Mouse (Mus musculus) forebrain, embryonic 12.5 days (tissue): ENCODE data around the gene Rnls. TPM values are rescaled to one million over a fixed set of nuclear protein-coding genes. Genes with fewer than 3 reads are reported as not detected.

Source experiments
- ATAC-seq: fragments of 200-750 bp; cut with Nextera tagmentation; 2 replicates; pipeline ENCODE4 v1.8.0; 2017; ENCODE audit warnings: moderate TSS enrichment; ENCODE audit not compliant: low FRiP score
- H3K27ac ChIP-seq: fragments of 300-500 bp; sonication (generic); 2 replicates; pipeline ENCODE4 v1.5.1; 2016; ENCODE audit warnings: mild to moderate bottlenecking
- H3K27me3 ChIP-seq: fragments of 300-500 bp; sonication (generic); 2 replicates; pipeline ENCODE4 v1.6.1; 2016; ENCODE audit warnings: mild to moderate bottlenecking
- H3K36me3 ChIP-seq: fragments of 300-500 bp; sonication (generic); replicated peaks from 2 replicates; pipeline ENCODE4 v1.6.1; 2016; ENCODE audit warnings: mild to moderate bottlenecking
- H3K4me1 ChIP-seq: fragments of 300-500 bp; sonication (generic); 2 replicates; pipeline ENCODE4 v1.6.1; 2016
- H3K4me2 ChIP-seq: fragments of 300-500 bp; sonication (generic); 2 replicates; pipeline ENCODE4 v1.6.1; 2016; ENCODE audit warnings: mild to moderate bottlenecking, moderate library complexity
- H3K4me3 ChIP-seq: fragments of 300-500 bp; sonication (generic); replicated peaks from 2 replicates; pipeline ENCODE4 v1.5.1; 2016; ENCODE audit warnings: mild to moderate bottlenecking
- H3K9ac ChIP-seq: fragments of 300-500 bp; sonication (generic); 2 replicates; pipeline ENCODE4 v1.6.1; 2016; ENCODE audit warnings: mild to moderate bottlenecking
- H3K9me3 ChIP-seq: fragments of 300-500 bp; sonication (generic); 2 replicates; pipeline ENCODE4 v1.6.1; 2016
- WGBS: fragments of 180-500 bp; shearing (Covaris S2); methylation state at CpG from one replicate; pipeline ENCODE4 v1.1.7; 2016; 5-methylcytosine and 5-hydroxymethylcytosine counted together
- polyA plus RNA-seq: library from polyadenylated mRNA; unstranded; fragments of >200 nt; fragmentation: Nextera tagmentation; extraction: Ambion mirVana; gene quantifications from 2 replicates; pipeline ENCODE4 v1.2.1, GENCODE M21; 2016

The Rnls gene
- polyA plus RNA-seq, 1 experiment from 2014 or later: 6.2 TPM

DNA sequence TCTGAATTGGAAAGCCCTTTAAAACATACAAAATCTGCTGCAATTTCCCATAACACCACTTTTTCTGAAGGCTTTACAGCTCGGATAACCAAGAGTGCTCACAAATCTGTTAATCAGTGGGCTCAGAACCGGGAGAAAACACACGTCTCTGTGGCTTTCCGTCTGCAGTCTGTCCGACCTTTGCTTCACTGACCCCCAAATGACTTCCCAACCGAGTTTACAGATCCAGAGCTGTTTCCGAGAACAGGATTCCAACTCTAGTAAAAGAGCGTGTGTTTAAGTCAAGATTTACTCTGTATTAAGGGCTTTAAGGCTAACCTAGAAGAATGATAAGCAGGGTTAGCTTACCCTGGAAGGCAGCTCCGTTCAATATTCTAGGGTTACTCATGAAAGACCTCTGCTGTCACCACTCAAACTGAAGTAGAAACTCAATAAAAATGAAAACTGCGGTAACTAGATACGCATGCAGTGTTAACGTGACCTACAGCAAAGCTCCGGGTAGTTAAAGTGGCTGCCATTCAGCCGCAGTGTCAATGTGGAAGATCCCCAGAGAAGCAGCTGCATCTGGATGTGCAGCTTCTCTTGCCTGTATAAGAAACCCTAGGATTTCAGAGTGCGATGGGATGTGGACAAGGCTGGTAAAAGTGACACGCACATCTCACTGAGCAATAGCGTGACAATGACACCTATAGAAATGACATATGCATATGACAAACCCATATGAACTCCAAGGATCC lies 224.4 kb downstream of the Rnls start:
- H3K9me3 ChIP-seq: no peaks in the 10 kb centered on the region
- 82% methylated on average over 17 of the region's 17 CpGs for WGBS
- H3K4me2 ChIP-seq: no peak overlapping the region
- no peaks in the 10 kb centered on the region for H3K36me3 ChIP-seq
- H3K4me1 ChIP-seq: no peaks in the 10 kb centered on the region
- H3K27me3 ChIP-seq: no peaks in the 10 kb centered on the region
- H3K27ac ChIP-seq: no peak overlapping the region
- H3K4me3 ChIP-seq: no peak overlapping the region
- no peak for ATAC-seq
- H3K9ac ChIP-seq: no peak overlapping the region

DNA sequence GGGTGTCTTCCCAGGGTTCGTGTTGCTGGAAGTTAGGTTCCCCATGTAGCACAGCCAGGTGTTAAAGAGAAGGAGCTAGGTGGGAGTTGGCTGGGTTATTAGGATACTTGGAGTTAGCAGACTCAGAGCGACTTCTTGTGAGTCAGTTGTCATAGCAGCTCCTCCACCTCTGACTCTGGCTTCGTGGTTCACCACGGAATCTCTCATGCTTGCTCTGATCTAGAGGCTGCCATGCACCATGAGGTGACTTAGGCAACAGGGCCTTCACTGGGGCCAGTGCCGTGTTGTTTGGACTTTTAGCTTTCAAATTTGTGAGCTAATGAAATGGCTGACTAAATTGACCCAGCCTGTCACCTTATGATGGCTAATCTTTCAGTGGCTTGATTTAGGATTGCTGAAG lies 227.3 kb downstream of the Rnls start:
- no peak overlapping the region for H3K4me2 ChIP-seq
- no peak overlapping the region for H3K9ac ChIP-seq
- H3K4me1 ChIP-seq: no peaks in the 10 kb centered on the region
- H3K27me3 ChIP-seq: no peaks in the 10 kb centered on the region
- H3K36me3 ChIP-seq: no peaks in the 10 kb centered on the region
- no peak overlapping the region for H3K4me3 ChIP-seq
- H3K27ac ChIP-seq: no peak overlapping the region
- no peak for ATAC-seq
- H3K9me3 ChIP-seq: no peaks in the 10 kb centered on the region
- 90% methylated on average over 5 of the region's 5 CpGs for WGBS

DNA sequence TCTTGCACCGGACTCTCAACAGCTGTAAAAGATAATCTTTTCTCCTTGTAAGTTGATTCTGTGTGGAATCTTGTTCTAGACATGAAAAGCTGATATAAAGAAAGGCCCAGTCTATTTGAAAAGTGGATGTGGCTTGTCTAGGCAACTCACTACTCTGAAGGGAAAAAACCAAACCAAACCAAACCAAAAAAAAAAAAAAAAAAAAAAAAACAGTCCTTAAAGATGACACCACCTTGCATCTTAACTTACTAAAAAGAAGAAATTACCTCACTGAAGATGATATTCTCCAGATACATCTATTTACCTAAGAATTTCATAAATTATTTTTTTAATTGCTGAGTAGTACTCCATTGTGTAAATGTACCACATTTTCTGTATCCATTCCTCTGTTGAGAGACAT lies 230.2 kb downstream of the Rnls start:
- no peaks in the 10 kb centered on the region for H3K27me3 ChIP-seq
- ATAC-seq: no peak
- WGBS: 85% methylated on average over 1 of the region's 1 CpGs

DNA sequence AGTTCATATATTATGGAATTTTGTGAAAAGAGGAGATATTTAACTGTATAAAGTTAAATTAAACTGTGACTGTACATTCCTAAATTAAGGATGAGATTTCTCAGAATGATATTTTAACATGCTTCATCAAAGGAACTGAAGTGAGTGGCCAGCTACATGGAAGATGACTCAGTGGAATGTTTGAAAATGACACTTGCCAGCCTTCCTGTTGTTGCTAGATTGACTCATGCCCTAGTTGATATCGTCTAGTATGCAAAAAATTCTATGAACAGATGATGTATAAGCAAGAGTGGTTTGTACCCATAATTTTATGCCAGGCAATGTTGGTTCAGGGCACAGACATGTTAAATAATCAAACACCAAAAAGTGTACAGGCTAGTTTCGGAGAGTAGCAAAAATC lies 232.2 kb downstream of the Rnls start:
- H3K36me3 ChIP-seq: no peaks in the 10 kb centered on the region
- no peak overlapping the region for H3K4me2 ChIP-seq
- no peak overlapping the region for H3K27ac ChIP-seq
- H3K27me3 ChIP-seq: no peaks in the 10 kb centered on the region
- no peak overlapping the region for H3K9ac ChIP-seq
- no peak for ATAC-seq
- H3K4me1 ChIP-seq: no peaks in the 10 kb centered on the region
- no peaks in the 10 kb centered on the region for H3K9me3 ChIP-seq
- 92% methylated on average over 2 of the region's 2 CpGs for WGBS
- H3K4me3 ChIP-seq: no peak overlapping the region

More for the DNA sequence above, 230.2 kb downstream of the Rnls start:
- no peaks in the 10 kb centered on the region for H3K9me3 ChIP-seq
- H3K36me3 ChIP-seq: no peaks in the 10 kb centered on the region
- H3K4me3 ChIP-seq: no peak overlapping the region
- no peak overlapping the region for H3K27ac ChIP-seq
- H3K4me2 ChIP-seq: no peak overlapping the region
- no peak overlapping the region for H3K9ac ChIP-seq
- H3K4me1 ChIP-seq: no peaks in the 10 kb centered on the region

DNA sequence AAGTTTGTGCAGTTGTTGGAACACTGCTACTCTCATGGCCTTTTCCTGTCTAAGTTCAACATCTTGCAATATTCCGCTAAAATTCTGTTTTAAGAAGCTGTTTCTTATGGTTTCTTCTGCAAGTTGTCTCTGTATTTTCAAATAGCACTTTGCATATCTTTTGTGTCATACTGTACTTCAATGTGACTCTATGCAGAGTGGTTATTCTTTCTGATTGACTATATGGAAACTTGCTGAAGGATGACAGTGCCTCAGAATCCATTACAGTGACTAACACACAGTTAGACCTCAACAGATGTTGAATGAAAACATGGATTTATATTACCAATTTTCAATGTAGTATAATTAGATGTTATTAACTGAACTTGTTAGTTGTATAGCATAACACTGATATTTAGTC lies 232.9 kb downstream of the Rnls start:
- no peak for ATAC-seq
- 98% methylated on average over 1 of the region's 1 CpGs for WGBS
- H3K27ac ChIP-seq: no peak overlapping the region

DNA sequence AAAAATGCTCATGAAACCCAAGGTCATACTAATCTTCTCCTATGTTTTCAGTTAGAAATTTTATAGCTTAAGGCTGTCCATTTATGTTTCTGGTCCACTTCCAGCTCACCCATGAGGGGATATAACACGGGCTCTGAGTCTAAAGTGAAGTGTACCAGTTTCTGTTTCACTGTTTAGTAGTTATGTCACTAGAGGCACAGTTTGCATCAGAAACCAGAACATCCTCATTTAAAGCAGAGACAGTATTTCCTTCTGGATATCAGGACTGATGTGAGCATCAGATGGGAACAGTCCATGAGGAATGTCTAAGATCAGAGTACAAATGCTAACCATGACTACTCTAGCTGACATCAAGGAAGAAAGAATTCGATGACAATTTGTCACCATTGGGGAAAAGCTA lies 233.9 kb downstream of the Rnls start:
- WGBS: 86% methylated on average over 2 of the region's 2 CpGs

More for the DNA sequence above, 232.9 kb downstream of the Rnls start:
- Histone ChIP-seq H3K9ac (no peak overlapping the region), H3K4me1 (no peaks in the 10 kb centered on the region), H3K4me3 (no peak overlapping the region), H3K4me2 (no peak overlapping the region), H3K27me3 (no peaks in the 10 kb centered on the region), H3K36me3 (no peaks in the 10 kb centered on the region), H3K9me3 (no peaks in the 10 kb centered on the region)

DNA sequence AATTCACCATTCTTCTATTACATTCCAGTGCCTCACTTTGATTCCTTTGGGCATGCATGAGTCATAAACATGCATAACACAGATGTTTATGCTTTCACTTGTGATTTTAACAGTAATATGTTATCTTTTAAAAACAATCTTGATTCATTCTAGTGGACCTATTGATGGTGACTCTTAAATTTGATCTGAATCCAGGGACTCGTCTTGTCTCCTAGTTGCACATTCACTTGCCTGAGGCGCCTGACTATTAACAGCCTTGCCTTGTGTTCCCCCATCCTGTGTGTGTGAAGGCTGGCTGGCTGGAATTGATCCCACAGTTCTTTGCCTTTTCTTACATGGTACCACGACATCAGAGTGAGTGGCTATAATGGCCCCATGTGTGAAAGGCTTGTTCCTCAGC lies 243.7 kb downstream of the Rnls start:
- Histone ChIP-seq H3K4me2 (no peak overlapping the region), H3K9me3 (no peaks in the 10 kb centered on the region), H3K4me1 (no peaks in the 10 kb centered on the region), H3K9ac (no peak overlapping the region), H3K27me3 (no peaks in the 10 kb centered on the region), H3K27ac (no peak overlapping the region), H3K4me3 (no peak overlapping the region), H3K36me3 (no peaks in the 10 kb centered on the region)
- WGBS: 84% methylated on average over 3 of the region's 3 CpGs
- ATAC-seq: no peak

More for the DNA sequence above, 233.9 kb downstream of the Rnls start:
- no peaks in the 10 kb centered on the region for H3K27me3 ChIP-seq
- H3K4me3 ChIP-seq: no peak overlapping the region
- no peak overlapping the region for H3K27ac ChIP-seq
- no peaks in the 10 kb centered on the region for H3K36me3 ChIP-seq
- H3K9me3 ChIP-seq: no peaks in the 10 kb centered on the region
- H3K4me2 ChIP-seq: no peak overlapping the region
- no peaks in the 10 kb centered on the region for H3K4me1 ChIP-seq
- ATAC-seq: no peak
- no peak overlapping the region for H3K9ac ChIP-seq

DNA sequence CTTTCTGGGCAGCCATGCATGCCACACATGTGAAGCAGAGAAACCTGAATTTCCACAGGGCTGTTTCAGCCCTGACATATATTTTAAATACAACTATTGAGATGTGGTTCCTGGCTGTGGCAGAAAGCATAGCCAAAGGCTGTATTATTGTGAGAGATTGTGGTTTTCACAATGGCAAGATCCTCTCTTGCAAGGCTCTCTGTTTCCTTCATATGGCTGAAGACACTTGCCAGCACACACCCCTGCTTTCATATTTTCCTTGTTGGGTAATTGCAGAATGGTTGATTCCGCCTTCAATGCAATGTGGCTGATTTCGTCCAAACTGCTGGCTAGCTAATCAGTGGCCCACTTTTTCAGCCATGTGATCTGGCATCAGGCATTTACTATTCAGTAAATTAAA lies 248.9 kb downstream of the Rnls start:
- no peak overlapping the region for H3K4me2 ChIP-seq
- WGBS: 86% methylated on average over 2 of the region's 2 CpGs
- no peak overlapping the region for H3K4me3 ChIP-seq
- no peaks in the 10 kb centered on the region for H3K36me3 ChIP-seq
- no peaks in the 10 kb centered on the region for H3K9me3 ChIP-seq
- no peak for ATAC-seq
- no peaks in the 10 kb centered on the region for H3K4me1 ChIP-seq
- no peak overlapping the region for H3K27ac ChIP-seq
- H3K9ac ChIP-seq: no peak overlapping the region
- no peaks in the 10 kb centered on the region for H3K27me3 ChIP-seq

DNA sequence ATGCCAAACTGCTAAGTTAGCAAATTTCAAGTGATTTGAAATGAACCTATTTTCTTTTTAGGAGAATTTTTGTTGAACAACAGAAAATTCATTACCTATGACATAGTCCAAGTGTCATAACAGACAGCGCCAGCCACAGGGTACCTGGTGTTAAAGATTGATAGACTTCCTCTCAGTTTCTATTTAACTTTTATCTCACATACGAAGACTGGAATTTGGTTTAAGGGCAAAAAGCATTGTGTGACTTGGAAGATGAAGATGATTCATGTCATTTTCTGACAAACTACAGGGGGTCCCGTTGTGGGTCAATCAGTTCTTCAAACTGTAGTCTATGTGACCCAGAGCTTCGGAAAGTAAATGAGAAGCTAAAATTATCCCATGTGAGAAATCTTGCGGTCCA lies 254.8 kb downstream of the Rnls start:
- Histone ChIP-seq H3K4me1 (no peaks in the 10 kb centered on the region), H3K27me3 (no peaks in the 10 kb centered on the region), H3K9ac (no peak overlapping the region), H3K4me2 (no peak overlapping the region), H3K9me3 (no peaks in the 10 kb centered on the region), H3K4me3 (no peak overlapping the region), H3K36me3 (no peaks in the 10 kb centered on the region), H3K27ac (no peak overlapping the region)
- no peak for ATAC-seq
- 92% methylated on average over 5 of the region's 5 CpGs for WGBS

DNA sequence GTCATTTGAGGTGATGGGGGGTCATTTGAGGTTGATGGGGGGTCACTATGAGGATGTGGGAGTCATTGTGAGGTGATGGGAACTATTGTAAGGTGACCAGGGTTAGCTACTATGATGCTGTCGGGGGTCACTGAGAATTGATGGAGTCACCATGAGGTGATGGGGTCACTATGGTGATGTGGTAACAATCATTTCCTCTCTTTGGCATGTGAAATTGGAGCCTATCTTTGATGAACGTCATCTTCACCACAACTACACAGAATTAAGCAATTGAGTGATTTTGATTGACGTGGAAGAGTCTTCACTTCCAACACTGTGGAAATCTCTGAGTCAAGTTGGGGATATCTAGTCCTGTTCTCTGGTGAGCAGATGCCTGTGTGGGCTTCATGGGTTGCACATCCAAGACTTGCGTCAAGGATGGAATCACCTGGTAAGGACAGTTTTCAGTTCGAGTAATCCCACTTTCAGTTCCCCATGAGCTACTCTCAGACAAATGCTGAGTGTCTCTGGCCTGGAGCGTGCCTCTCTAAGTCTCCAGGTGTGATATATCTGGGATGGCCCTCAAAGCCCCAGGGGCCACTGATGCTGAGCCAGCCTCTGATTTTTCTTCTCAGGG lies 269.4 kb downstream of the Rnls start:
- H3K9ac ChIP-seq: no peak overlapping the region
- H3K4me3 ChIP-seq: no peak overlapping the region
- no peak overlapping the region for H3K27ac ChIP-seq
- ATAC-seq: no peak
- WGBS: 90% methylated on average over 6 of the region's 6 CpGs
- H3K4me2 ChIP-seq: no peak overlapping the region
- H3K27me3 ChIP-seq: no peaks in the 10 kb centered on the region
- no peaks in the 10 kb centered on the region for H3K9me3 ChIP-seq
- no peaks in the 10 kb centered on the region for H3K4me1 ChIP-seq
- H3K36me3 ChIP-seq: no peaks in the 10 kb centered on the region

DNA sequence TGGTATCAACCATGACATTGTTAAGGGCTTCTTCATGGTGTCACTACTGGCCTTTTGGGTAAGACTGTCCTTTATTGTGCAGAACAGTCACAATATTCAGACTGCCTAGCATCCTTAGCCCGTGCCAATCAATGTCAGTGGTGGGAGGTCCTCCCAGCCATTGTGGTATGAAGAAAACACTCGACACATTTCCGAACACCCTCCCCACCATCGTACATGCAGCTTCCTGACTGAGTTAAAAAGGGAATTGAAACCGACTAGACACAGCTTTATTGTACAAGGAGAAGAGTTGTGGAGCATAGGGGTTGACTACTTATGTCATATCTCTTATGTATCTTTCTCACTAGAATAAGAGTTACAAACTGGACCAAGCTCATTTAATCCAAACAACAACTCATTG lies 272.1 kb downstream of the Rnls start:
- Histone ChIP-seq H3K9ac (no peak overlapping the region), H3K27me3 (no peaks in the 10 kb centered on the region), H3K4me2 (no peak overlapping the region), H3K36me3 (no peaks in the 10 kb centered on the region), H3K9me3 (no peaks in the 10 kb centered on the region), H3K27ac (no peak overlapping the region), H3K4me1 (no peaks in the 10 kb centered on the region), H3K4me3 (no peak overlapping the region)
- ATAC-seq: no peak
- 83% methylated on average over 5 of the region's 5 CpGs for WGBS

DNA sequence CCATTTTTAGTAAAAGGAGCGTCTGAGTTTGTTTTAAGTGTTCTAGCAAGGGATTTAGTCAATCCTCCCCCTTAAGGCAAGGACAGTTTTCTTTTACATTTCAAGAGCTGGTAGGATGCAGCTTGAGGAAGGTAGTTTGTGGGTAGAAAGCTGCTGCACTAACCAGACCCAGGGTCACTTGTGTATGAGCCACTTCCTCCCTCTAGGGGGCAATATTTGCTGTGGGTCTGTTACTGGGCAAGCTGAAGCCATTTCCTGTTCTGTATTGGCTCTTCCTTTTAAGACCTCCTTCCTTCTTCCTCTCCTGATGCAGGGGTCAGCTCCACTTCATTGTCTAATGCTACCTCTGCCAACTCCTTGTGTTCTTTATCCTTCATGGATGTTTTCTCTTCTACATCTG lies 273.2 kb downstream of the Rnls start:
- Histone ChIP-seq H3K9me3 (no peaks in the 10 kb centered on the region), H3K9ac (no peak overlapping the region), H3K36me3 (no peaks in the 10 kb centered on the region), H3K27ac (no peak overlapping the region), H3K4me1 (no peaks in the 10 kb centered on the region), H3K4me3 (no peak overlapping the region), H3K27me3 (no peaks in the 10 kb centered on the region), H3K4me2 (no peak overlapping the region)
- WGBS: 75% methylated on average over 1 of the region's 1 CpGs
- ATAC-seq: no peak

DNA sequence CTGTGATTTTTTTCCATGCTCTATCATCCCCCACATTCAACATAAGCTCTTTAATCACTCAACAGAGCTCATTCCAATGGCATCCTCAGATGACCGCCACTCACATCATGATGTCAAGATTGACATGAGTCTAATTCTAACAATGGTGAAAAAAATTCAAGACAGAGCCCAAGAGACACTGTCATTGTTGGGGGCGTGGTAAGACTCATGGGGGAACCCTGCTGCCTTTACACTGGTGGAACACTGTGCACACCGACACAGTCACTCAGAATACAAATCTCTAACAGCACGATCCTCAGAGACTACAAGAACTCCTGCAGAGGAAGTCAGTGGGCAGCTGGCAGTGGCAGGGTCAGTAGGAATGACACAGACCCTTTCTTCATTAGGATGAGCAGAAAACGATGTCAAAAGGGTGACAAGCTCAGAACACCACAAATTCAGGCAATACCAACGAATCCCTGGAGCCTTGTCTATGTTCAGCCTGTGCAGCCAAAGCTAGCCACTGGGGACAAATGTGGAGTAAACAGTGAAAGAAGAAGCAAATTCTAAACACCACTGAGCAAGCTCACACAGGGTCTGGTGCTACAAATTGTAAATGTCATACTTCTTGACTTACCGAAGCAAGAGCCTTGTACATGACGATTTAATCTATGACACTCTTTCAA lies 277.3 kb downstream of the Rnls start:
- no peak overlapping the region for H3K27ac ChIP-seq
- H3K4me1 ChIP-seq: peaks cover 6% of the 10 kb centered on the region; the same call in 1 of the 2 replicates
- 79% methylated on average over 8 of the region's 8 CpGs for WGBS
- H3K9me3 ChIP-seq: no peaks in the 10 kb centered on the region
- H3K27me3 ChIP-seq: no peaks in the 10 kb centered on the region
- H3K4me3 ChIP-seq: no peak overlapping the region
- no peak for ATAC-seq
- no peak overlapping the region for H3K4me2 ChIP-seq
- H3K36me3 ChIP-seq: no peaks in the 10 kb centered on the region
- no peak overlapping the region for H3K9ac ChIP-seq
